Mouse (Mus musculus): ENCODE measurements around the gene Mon1a.
A peak's percentile ranks its signal among the peaks of the same experiment; 100 is the strongest.

The Mon1a gene

GRCm38 (mm10) chr9:107908410-107909158 is 20.6 kb downstream of the Mon1a start:
- no peak for DNase-seq (ENCODE audit: inconsistent ontology term)

GRCm38 (mm10) chr9:107910025-107910769 is 22.2 kb downstream of the Mon1a start:
- no peak for DNase-seq (ENCODE audit: inconsistent ontology term)

- DNase-seq (ENCODE audit: inconsistent ontology term) = no peak
Observed at GRCm38 (mm10) chr9:107914764-107915420, 26.9 kb downstream of the Mon1a start.

- DNase-seq (ENCODE audit: inconsistent ontology term) = peak; percentile 37
Observed at GRCm38 (mm10) chr9:107917895-107918608, 30.1 kb downstream of the Mon1a start.

- no peak for DNase-seq (ENCODE audit: inconsistent ontology term)
Observed at GRCm38 (mm10) chr9:107918884-107919283, 30.9 kb downstream of the Mon1a start.

GRCm38 (mm10) chr9:107919441-107919840 is 31.5 kb downstream of the Mon1a start:
- DNase-seq (ENCODE audit: inconsistent ontology term) = no peak

- DNase-seq (ENCODE audit: inconsistent ontology term) = no peak
Observed at GRCm38 (mm10) chr9:107923021-107923420, 35.1 kb downstream of the Mon1a start.

GRCm38 (mm10) chr9:107923956-107924355 is 36.0 kb downstream of the Mon1a start:
- DNase-seq (ENCODE audit: inconsistent ontology term) = no peak

- DNase-seq (ENCODE audit: inconsistent ontology term) = no peak
Observed at GRCm38 (mm10) chr9:107925251-107925650, 37.3 kb downstream of the Mon1a start.

GRCm38 (mm10) chr9:107926920-107927420 is 39.0 kb downstream of the Mon1a start:
- no peak for DNase-seq (ENCODE audit: inconsistent ontology term)

GRCm38 (mm10) chr9:107927749-107928148 is 39.8 kb downstream of the Mon1a start:
- DNase-seq (ENCODE audit: inconsistent ontology term) = no peak

- no peak for DNase-seq (ENCODE audit: inconsistent ontology term)
Observed at GRCm38 (mm10) chr9:107928169-107928568, 40.2 kb downstream of the Mon1a start, which contains the start of gene Actl11. Actl11 (plus strand) TSS chr9:107928469.

GRCm38 (mm10) chr9:107932221-107932620 is 44.3 kb downstream of the Mon1a start:
- no peak for DNase-seq (ENCODE audit: inconsistent ontology term)

GRCm38 (mm10) chr9:107934146-107934545 is 46.2 kb downstream of the Mon1a start:
- DNase-seq (ENCODE audit: inconsistent ontology term) = no peak

GRCm38 (mm10) chr9:107935374-107935773 is 47.4 kb downstream of the Mon1a start, which contains the start of gene Camkv:
Camkv (plus strand) TSS chr9:107935674.
- DNase-seq (ENCODE audit: inconsistent ontology term) = no peak

GRCm38 (mm10) chr9:107935790-107936214 is 47.9 kb downstream of the Mon1a start:
- peak; percentile 55 for DNase-seq (ENCODE audit: inconsistent ontology term)

GRCm38 (mm10) chr9:107936215-107936822 is 48.4 kb downstream of the Mon1a start:
- no peak for DNase-seq (ENCODE audit: inconsistent ontology term)

- no peak for DNase-seq (ENCODE audit: inconsistent ontology term)
Observed at GRCm38 (mm10) chr9:107936831-107937230, 48.9 kb downstream of the Mon1a start.

GRCm38 (mm10) chr9:107947241-107948194 is 59.6 kb downstream of the Mon1a start:
- no peak for DNase-seq (ENCODE audit: inconsistent ontology term)

Data from Muller cell, postnatal 12 days (primary cell).